Mouse (Mus musculus) intestine, embryonic 15.5 days (tissue): ENCODE measurements around the gene Mrpl52. TPM values are rescaled to one million over a fixed set of nuclear protein-coding genes. Genes with fewer than 3 reads are reported as not detected.

Experiments used
- ATAC-seq: fragments of 200-750 bp; cut with Nextera tagmentation; 2 replicates; pipeline ENCODE4 v1.8.0; 2017; ENCODE audit warnings: moderate TSS enrichment, moderate library complexity
- H3K27ac ChIP-seq: fragments of 300-500 bp; sonication (generic); 2 replicates; pipeline ENCODE4 v1.5.1; 2015; ENCODE audit warnings: mild to moderate bottlenecking, inconsistent platforms
- H3K27me3 ChIP-seq: fragments of 300-500 bp; sonication (generic); replicated peaks from 2 replicates; pipeline ENCODE4 v1.6.1; 2015; ENCODE audit warnings: inconsistent platforms
- H3K36me3 ChIP-seq: fragments of 300-500 bp; sonication (generic); 2 replicates; pipeline ENCODE4 v1.6.1; 2015; ENCODE audit warnings: inconsistent platforms
- H3K4me1 ChIP-seq: fragments of 300-500 bp; sonication (generic); replicated peaks from 2 replicates; pipeline ENCODE4 v1.6.1; 2015; ENCODE audit warnings: inconsistent platforms
- H3K4me2 ChIP-seq: fragments of 300-500 bp; sonication (generic); replicated peaks from 2 replicates; pipeline ENCODE4 v1.6.1; 2015; ENCODE audit warnings: mild to moderate bottlenecking, inconsistent platforms
- H3K4me3 ChIP-seq: fragments of 300-500 bp; sonication (generic); replicated peaks from 2 replicates; pipeline ENCODE4 v1.5.1; 2015; ENCODE audit warnings: inconsistent platforms
- H3K9ac ChIP-seq: fragments of 300-500 bp; sonication (generic); 2 replicates; pipeline ENCODE4 v1.6.1; 2015; ENCODE audit warnings: inconsistent platforms
- H3K9me3 ChIP-seq: fragments of 300-500 bp; sonication (generic); 2 replicates; pipeline ENCODE4 v1.6.1; 2016; ENCODE audit warnings: inconsistent platforms
- WGBS: fragments of 180-500 bp; shearing (Covaris S2); methylation state at CpG from one replicate; pipeline ENCODE4 v1.1.7; 2015; 5-methylcytosine and 5-hydroxymethylcytosine counted together
- polyA plus RNA-seq: library from polyadenylated mRNA; unstranded; fragments of >200 nt; fragmentation: Nextera tagmentation; extraction: Ambion mirVana; gene quantifications from 2 replicates; pipeline ENCODE4 v1.2.1, GENCODE M21; 2015

Gene Mrpl52
- polyA plus RNA-seq, 1 experiment from 2014 or later = 308 TPM

DNA sequence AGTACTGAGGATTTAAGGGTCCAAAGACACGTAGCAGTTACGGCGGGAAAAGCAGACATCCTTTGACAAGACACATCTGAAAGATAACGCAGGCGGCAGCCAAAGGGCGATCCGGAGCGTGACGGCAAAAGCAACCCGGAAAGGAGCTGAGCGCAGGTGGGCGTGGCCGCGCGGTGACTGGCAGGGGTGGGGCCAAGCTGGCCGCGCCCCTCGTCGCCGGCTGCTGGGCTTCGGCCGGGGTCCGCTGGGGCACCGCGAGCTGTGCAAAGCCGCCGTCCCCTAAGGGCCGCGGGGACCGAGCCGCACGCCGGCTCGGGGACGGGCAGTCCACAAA is 37.2 kb downstream of the Mrpl52 start, which contains the start of gene Lrp10:
Gene Lrp10 (plus strand): TSS at position 179 of the 334 bp plus-strand sequence.
- H3K4me2 ChIP-seq = peak within 1 kb of the TSS; percentile 72
- no peaks in the 10 kb centered on the region for H3K27me3 ChIP-seq
- ATAC-seq = peak; percentile 93
- peak within 1 kb of the TSS; percentile 78 for H3K9ac ChIP-seq
- peaks cover 14% of the 10 kb centered on the region for H3K36me3 ChIP-seq
- WGBS = under 1% methylated on average over 35 of the region's 35 CpGs
- H3K4me3 ChIP-seq = peak within 1 kb of the TSS; percentile 92
- H3K27ac ChIP-seq = peak within 1 kb of the TSS; percentile 85
- H3K4me1 ChIP-seq = 0 out of 2 replicates have a peak, but pooled peaks cover 3% of the 10 kb centered on the region
- H3K9me3 ChIP-seq = no peaks in the 10 kb centered on the region

DNA sequence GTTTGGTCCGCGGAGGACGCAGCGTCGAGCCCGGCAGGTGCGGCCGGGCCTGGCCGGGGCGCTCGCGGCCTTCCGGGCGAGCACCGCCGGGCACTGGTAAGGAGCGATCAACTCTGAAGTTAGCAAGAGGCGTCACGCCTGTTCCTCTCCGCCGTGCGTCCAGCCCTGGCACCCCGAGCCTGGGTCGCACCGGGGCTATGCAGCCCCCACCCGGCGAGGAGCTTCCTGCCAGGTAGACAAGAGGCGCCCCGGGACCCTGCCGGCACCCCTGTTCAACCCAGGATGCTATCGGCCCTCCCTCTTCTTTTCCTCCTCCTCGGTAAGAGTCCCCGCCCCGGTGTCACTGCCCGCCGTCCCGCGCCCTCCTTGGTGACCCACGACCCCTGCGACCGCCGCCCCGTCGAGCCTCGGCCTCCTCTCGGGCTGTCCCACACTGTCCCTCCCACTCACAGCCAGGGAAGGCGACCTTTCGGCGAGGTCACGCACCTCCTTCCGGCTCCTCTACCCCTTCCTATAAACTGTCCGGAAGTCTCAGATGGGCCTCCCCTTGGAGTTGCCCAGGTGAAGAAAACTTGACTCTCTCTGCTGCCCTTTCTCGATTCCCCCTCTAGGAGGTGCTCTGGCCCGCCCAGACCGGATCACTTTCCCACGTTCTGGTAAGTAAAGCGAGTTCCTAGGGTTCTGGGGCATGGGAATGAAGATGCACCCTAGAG is 37.7 kb downstream of the Mrpl52 start:
- peak; percentile 82 for ATAC-seq
- Histone ChIP-seq H3K4me2 (peak overlapping the region; percentile 72), H3K4me1 (0 out of 2 replicates have a peak, but pooled peaks cover 3% of the 10 kb centered on the region), H3K27ac (peak overlapping the region; percentile 85), H3K4me3 (peak overlapping the region; percentile 92), H3K27me3 (no peaks in the 10 kb centered on the region), H3K9ac (peak overlapping the region; percentile 78), H3K9me3 (no peaks in the 10 kb centered on the region), H3K36me3 (peaks cover 19% of the 10 kb centered on the region)
- under 1% methylated on average over 57 of the region's 57 CpGs for WGBS

DNA sequence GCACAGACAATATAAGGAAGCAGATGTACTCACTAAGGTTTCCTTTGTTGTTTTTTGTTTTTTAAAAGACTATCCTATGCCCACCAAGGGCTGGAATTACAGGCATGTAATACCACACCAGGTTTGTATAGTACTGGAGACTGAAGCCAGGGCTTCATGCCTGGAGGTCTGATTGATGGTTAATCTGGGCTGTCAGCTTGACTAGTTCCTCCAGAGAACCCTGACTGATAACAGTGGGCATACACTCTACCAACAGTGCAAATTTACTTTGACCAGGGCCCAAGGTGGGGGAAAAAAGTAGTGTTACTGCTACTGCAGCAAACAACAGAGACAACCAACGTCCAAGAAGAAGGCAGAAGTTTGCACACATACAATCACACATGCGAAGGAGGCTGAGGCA is 44.8 kb downstream of the Mrpl52 start:
- Histone ChIP-seq H3K4me2 (no peak overlapping the region), H3K9me3 (no peaks in the 10 kb centered on the region), H3K4me1 (peaks cover 10% of the 10 kb centered on the region), H3K27ac (no peak overlapping the region), H3K36me3 (peaks cover 29% of the 10 kb centered on the region), H3K9ac (no peak overlapping the region), H3K4me3 (no peak overlapping the region), H3K27me3 (no peaks in the 10 kb centered on the region)
- WGBS = 82% methylated on average over 2 of the region's 2 CpGs
- no peak for ATAC-seq

DNA sequence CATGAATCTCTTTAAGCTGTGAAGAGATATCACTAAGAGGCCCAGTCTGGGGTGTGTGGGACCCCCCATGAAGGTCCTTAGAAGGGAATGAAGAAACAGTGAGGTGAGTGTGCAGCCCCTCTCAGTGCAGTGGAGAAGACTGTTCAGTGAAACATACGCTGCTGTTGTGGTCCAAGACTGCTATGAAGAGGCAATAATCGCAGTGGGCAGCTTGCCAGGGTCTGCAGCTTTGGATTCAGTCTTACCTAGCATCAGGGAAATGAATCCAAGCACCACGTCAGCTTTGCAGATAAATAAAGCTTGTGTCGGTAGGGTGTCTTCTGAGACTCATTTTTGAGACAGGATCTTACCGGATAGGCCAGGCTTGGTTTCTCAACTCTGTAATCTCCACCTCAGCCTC is 46.0 kb downstream of the Mrpl52 start:
- H3K9me3 ChIP-seq = no peaks in the 10 kb centered on the region
- H3K4me1 ChIP-seq = peaks cover 11% of the 10 kb centered on the region
- 61% methylated on average over 5 of the region's 5 CpGs for WGBS
- peaks cover 2% of the 10 kb centered on the region; the same call in 1 of the 2 replicates for H3K27me3 ChIP-seq
- H3K36me3 ChIP-seq = peaks cover 28% of the 10 kb centered on the region
- H3K4me2 ChIP-seq = no peak overlapping the region
- no peak overlapping the region for H3K27ac ChIP-seq
- no peak overlapping the region for H3K9ac ChIP-seq
- no peak for ATAC-seq
- H3K4me3 ChIP-seq = no peak overlapping the region

DNA sequence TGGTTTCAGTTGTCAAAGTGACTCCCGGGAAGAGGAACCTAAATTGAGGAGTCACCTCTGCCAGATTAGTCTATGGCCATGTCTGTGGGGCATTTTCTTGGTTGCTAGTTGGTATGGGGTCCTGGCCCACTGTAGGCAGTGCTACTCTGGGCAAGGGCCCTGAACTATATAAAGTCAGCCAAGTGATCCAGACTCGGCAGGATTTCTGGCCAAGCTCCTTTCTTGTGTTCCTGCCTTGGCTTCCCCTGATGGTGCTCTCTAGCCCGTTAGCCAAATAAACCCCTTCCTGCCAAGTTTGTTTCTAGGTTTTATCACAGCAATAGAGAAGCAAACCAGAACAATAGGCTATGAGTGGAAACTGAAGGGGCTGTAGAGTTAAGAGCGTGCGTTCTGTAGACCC is 48.0 kb downstream of the Mrpl52 start:
- Histone ChIP-seq H3K27me3 (peaks cover 19% of the 10 kb centered on the region), H3K27ac (no peak overlapping the region), H3K9me3 (no peaks in the 10 kb centered on the region), H3K9ac (no peak overlapping the region), H3K4me3 (no peak overlapping the region), H3K4me2 (no peak overlapping the region), H3K36me3 (peaks cover 7% of the 10 kb centered on the region; the same call in 1 of the 2 replicates), H3K4me1 (peaks cover 14% of the 10 kb centered on the region)
- 80% methylated on average over 5 of the region's 5 CpGs for WGBS
- ATAC-seq = no peak

DNA sequence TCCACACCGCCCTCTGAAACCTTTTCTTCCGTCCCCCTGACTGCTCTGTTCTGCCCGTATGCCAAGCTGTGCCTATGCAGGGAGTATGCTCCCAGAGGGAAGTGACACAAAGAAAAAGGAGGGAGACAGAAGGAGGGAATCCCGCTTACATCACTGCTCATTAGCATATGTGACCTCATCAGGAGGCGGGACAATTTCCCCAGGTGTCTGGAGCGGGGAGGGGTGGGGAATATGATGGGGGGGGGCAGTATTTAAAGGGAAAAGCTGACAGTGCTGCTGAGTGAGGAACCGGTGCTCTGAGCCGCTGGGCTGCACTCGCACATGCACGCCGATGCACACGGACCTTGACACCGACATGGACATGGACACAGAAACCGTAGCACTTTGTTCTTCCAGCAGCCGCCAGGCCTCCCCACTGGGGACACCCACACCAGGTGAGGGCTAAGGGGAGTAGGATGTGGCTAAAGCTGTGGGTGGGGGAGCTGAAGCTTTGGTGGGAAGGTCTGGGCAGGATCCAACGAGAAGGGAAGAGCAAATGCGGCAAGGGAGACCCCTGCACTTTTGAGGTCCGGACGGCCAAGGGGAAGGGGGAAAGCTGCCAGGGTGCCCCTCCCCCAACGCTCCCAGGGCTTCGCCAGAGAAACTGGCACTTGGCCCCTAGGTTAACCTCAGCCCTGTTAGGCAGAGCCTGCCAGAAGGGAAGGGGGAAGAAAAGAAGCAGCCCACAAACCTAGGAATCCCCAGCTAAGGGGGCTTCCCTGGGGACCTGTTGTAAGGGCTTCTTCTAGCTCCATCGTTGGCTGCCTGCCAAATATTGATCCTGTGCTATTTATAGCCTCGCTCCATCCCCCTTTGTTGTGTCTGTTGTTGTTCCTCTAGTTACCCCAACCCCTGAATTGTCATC is 49.5 kb downstream of the Mrpl52 start, which contains the start of gene Rem2:
Gene Rem2 (plus strand): TSS at position 160 of the 904 bp plus-strand sequence.
- H3K4me1 ChIP-seq = peaks cover 14% of the 10 kb centered on the region
- peak; percentile 89 for ATAC-seq
- H3K4me3 ChIP-seq = peak within 1 kb of the TSS; percentile 40
- 1% methylated on average over 23 of the region's 23 CpGs for WGBS
- peak within 1 kb of the TSS; percentile 54 for H3K9ac ChIP-seq
- H3K4me2 ChIP-seq = peak within 1 kb of the TSS; percentile 91
- H3K36me3 ChIP-seq = no peaks in the 10 kb centered on the region
- peaks cover 20% of the 10 kb centered on the region for H3K27me3 ChIP-seq
- H3K27ac ChIP-seq = no peak within 1 kb of the TSS
- no peaks in the 10 kb centered on the region for H3K9me3 ChIP-seq

DNA sequence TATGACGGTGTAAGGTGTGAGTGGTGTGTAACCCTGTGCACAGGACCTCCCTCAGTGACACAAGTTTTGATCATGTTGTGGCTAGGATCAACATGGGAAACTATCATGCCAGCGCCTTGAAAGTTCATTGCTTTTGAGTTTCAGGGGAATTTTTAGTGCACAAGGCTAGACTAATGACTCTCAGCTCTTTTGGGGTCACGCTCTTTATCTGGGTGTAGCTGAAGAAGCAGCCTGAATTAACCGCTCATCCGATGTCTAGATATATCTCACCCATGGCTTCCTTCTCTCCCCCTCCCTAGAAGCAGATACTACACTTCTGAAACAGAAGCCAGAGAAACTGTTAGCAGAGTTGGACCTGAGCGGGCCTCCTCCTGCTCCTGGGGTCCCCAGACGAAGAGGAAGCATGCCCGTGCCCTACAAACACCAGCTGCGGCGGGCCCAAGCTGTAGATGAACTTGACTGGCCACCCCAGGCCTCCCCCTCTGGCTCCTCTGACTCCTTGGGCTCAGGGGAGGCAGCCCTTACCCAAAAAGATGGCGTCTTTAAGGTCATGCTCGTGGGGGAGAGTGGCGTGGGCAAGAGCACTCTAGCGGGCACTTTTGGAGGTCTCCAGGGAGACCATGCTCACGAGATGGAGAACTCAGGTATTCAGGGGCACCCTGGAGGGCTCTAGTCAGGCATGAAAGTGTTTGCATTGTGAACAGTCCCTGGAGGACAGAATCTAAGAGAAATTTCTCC is 50.6 kb downstream of the Mrpl52 start:
- H3K27me3 ChIP-seq = peaks cover 20% of the 10 kb centered on the region
- no peak overlapping the region for H3K4me2 ChIP-seq
- H3K36me3 ChIP-seq = no peaks in the 10 kb centered on the region
- peaks cover 14% of the 10 kb centered on the region for H3K4me1 ChIP-seq
- no peak overlapping the region for H3K9ac ChIP-seq
- no peak overlapping the region for H3K27ac ChIP-seq
- H3K9me3 ChIP-seq = no peaks in the 10 kb centered on the region
- no peak for ATAC-seq
- WGBS = 81% methylated on average over 15 of the region's 15 CpGs
- no peak overlapping the region for H3K4me3 ChIP-seq

Other genes starting within 250 kb of the Mrpl52 start
- 450 and 484 TPM in 2 replicates for gene Dad1, start 172.8 kb upstream of the Mrpl52 start, polyA plus RNA-seq
- gene Abhd4, start 172.7 kb upstream of the Mrpl52 start, polyA plus RNA-seq = 41.6 and 42.6 TPM in 2 replicates
- not detected in 2 replicates for gene Olfr49, start 142.0 kb upstream of the Mrpl52 start, polyA plus RNA-seq
- gene Oxa1l, start 66.1 kb upstream of the Mrpl52 start, polyA plus RNA-seq = 41.7 and 48.8 TPM in 2 replicates
- 51.0 and 56.3 TPM in 2 replicates for gene Slc7a7, start 9.1 kb upstream of the Mrpl52 start, polyA plus RNA-seq
- 110 and 112 TPM in 2 replicates for gene Mmp14, start 4.7 kb downstream of the Mrpl52 start, polyA plus RNA-seq
- gene Lrp10, start 37.2 kb downstream of the Mrpl52 start, polyA plus RNA-seq = 57.2 and 60.6 TPM in 2 replicates
- 1.6 and 1.9 TPM in 2 replicates for gene Rem2, start 49.2 kb downstream of the Mrpl52 start, polyA plus RNA-seq
- gene Prmt5, start 90.6 kb downstream of the Mrpl52 start, polyA plus RNA-seq = 78.0 and 80.0 TPM in 2 replicates
- 53.9 and 57.2 TPM in 2 replicates for gene Haus4, start 127.7 kb downstream of the Mrpl52 start, polyA plus RNA-seq
- gene Ajuba, start 150.6 kb downstream of the Mrpl52 start, polyA plus RNA-seq = 18.2 and 19.0 TPM in 2 replicates
- gene 4931414P19Rik, start 179.1 kb downstream of the Mrpl52 start, polyA plus RNA-seq = 6.0 and 8.2 TPM in 2 replicates
- gene Psmb5, start 191.1 kb downstream of the Mrpl52 start, polyA plus RNA-seq = 360 and 408 TPM in 2 replicates
- not detected in 2 replicates for gene Psmb11, start 194.5 kb downstream of the Mrpl52 start, polyA plus RNA-seq
- gene Gm17606, start 214.0 kb downstream of the Mrpl52 start, polyA plus RNA-seq = not detected in 2 replicates
- gene Cdh24, start 214.5 kb downstream of the Mrpl52 start, polyA plus RNA-seq = 2.8 and 3.0 TPM in 2 replicates